Mouse (Mus musculus): ENCODE measurements at regions not wholly inside any gene's neighbourhood (a gene's known extent, or its start where the extent isn't known, plus 50 kb on each side); places are given as distances from the start of the nearest gene placed in this dataset.

DNA sequence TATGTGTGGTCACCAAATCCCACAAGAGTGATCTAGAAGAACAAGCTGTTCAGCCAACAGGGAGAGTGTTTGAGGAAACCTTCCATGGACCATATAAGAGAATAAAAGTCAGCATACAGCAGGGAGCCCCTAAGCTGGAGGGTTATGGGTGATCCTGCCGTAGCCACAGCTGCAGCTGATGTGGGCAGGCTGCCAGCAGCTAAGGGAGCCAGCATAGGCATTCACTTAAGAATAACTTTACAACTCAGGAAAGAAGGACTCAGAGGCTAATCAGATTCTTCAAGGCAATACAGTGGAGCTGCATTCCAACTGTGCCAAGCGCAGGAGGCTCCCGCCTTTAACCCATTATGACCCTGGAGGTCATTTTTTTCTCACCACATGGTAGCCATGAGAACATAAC, 121.6 kb downstream of the Uck2 start:
- DNase-seq = peak; percentile 8 to 21
- intact Hi-C loops (cut with DNase I) = no loop called here

GRCm38 (mm10) chr1:167162495-167162894, 122.6 kb downstream of the Uck2 start:
- intact Hi-C loops (cut with DNase I) = no loop called here
- no peak for DNase-seq

DNA sequence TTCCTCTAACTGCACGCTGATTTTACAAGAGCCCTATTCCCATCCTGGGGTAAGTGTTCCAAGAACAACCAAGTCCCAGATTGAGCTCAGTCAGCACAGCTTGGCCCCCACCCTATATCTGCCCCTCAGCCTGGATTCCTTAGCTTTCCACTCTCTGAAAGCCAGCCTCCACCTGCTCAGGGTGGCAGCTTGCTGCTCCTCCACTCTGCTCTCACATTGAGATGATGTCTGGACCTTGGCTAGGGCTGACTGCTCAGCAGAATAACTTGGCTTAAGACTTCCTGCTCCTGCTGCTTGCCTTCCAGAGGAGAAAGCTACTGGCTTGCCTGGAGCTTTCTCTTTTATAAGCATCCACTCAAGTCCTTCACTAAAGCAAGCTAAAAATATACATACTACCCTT, 125.6 kb downstream of the Uck2 start:
- intact Hi-C loops (cut with DNase I) = no loop called here
- no peak for DNase-seq

GRCm38 (mm10) chr1:167152442-167152841, 132.7 kb downstream of the Uck2 start:
- intact Hi-C loops (cut with DNase I) = no loop called here

DNA sequence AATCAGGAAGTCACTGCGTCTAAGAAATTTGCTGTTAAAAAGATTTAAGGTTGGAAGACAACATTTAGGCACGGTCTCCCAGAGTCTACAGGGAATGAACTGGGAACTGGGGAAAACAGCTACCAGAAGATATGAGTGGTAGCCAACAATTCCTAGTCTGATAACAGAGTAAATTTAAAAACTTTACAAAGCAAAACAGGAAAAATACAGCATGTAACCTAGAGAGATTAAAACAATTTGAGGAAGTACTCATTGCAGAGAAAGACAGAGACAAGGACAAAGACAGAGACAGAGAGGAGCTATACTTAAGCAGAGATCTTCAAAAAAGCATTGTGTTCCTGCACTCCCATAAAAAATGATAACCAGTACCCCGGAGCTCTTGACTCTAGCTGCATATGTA, 140.8 kb downstream of the Uck2 start:
- intact Hi-C loops (cut with DNase I) = no loop called here
- no peak for DNase-seq

More at GRCm38 (mm10) chr1:167152442-167152841, 132.7 kb downstream of the Uck2 start:
- DNase-seq = no peak

DNA sequence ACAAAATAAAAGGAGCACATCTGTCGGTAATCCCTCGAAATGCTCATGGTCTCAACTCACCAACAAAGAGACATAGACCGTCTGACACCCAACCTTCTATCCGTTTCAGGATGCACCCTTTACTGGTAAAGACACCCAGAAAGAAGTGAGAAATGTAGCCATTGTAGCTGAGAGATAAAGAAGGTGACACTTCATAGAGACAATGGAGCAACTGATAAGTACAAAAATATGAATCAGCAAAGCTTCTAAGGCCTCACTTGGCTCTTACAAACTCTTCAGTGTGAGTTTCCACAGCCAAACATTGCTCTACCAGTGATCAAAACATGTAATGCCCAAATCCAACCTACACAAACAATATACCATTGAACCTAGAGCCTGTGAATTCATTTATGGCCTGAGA, 141.3 kb downstream of the Uck2 start:
- intact Hi-C loops (cut with DNase I) = no loop called here
- DNase-seq = no peak

Data from heart, postnatal 10 days (tissue).